Mouse (Mus musculus): ENCODE measurements around the gene Sipa1l3. TPM values are rescaled to one million over a fixed set of nuclear protein-coding genes. Genes with fewer than 3 reads are reported as not detected.

The Sipa1l3 gene
- total RNA-seq, 2 experiments from 2014 or later, result 7.8 to 13.1 TPM

- intact Hi-C loops (cut with DNase I; ENCODE audit: low total_unique reads), result no loop called here
- no peak for DNase-seq
Measured at GRCm38 (mm10) chr7:29486753-29487152, 31.7 kb downstream of the Sipa1l3 start.

- no peak for DNase-seq
- intact Hi-C loops (cut with DNase I; ENCODE audit: low total_unique reads), result no loop called here
Measured at GRCm38 (mm10) chr7:29485721-29486120, 32.7 kb downstream of the Sipa1l3 start.

DNA sequence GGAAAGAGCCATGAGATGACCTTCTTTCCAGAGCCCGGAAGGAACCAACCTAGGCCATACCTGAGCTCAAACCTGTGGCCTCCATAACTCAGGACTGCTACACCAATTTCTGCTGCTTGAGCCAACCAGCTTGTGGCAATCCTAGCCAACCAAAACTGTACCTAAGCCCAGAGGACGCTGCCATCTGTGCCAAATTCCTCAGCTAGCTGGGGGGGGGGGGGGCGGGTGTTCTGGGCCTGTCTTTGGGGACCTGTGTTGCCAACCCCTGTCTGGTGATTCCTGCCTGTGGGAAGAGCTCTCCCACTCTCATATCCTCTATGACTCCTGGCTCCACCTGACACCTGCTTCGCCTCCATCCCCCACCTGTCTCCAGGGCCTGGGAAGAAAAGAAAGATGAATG, 34.9 kb downstream of the Sipa1l3 start:
- intact Hi-C loops (cut with DNase I; ENCODE audit: low total_unique reads), result no loop called here
- DNase-seq, result no peak

- intact Hi-C loops (cut with DNase I; ENCODE audit: low total_unique reads), result no loop called here
- no peak for DNase-seq
Measured at GRCm38 (mm10) chr7:29481345-29482155, 36.9 kb downstream of the Sipa1l3 start.

DNA sequence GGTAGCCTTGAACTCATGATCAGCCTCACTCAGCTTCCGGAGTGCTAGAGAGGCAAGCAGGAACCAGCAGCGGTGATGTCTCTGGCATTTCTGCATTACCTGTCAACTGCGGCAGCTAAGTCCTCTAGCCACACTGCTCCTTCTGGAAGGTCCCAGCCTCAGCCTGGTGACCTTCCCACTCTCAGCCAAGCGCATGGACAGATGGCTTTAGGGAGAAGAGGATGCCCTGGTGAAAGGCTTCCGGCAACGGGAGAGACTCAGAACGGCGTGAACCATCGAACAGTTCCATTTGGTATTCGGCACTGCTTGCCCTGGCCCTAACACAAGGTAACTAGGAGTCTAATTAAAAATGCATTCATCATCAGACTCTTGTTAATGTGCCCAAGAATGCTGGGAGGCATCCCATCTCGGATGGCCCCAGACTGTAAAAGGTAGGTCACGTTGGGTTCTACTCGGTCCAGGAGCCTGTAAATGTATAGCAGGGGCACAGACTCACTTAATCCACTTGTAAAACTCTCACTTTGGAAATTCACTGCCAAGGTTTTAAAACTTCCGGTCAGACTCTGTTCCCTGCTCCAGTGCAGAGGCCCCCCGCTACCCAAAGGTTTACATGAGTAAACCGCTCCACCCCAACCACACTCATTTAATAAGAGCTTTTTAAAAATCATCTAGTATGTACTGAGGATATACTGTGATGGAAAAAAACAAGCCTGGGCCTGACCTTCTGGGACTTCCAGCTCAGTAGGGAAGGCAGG, 37.7 kb downstream of the Sipa1l3 start:
- DNase-seq, result no peak
- intact Hi-C loops (cut with DNase I; ENCODE audit: low total_unique reads), result no loop called here

DNA sequence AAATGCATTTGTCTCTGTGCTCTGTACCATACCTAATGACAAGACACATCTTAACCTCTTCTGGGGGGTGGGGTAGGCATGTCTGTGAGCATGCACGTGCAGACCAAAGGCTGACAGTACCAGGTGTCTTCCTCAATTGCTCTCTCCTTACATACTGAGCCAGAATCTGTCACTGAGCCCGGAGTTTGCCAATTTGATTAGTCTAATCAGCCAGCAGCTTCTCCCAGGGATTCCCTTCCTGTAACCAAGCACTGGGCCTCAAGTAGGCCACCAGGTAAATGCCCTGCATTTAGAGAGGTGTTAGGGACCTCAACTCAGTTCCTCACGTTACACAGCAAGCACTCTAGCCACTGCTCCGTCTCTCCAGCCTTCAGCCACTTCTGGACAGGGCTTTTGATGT, 38.3 kb downstream of the Sipa1l3 start:
- no peak for DNase-seq
- intact Hi-C loops (cut with DNase I; ENCODE audit: low total_unique reads), result no loop called here

GRCm38 (mm10) chr7:29475005-29475404, 43.4 kb downstream of the Sipa1l3 start:
- intact Hi-C loops (cut with DNase I; ENCODE audit: low total_unique reads), result no loop called here
- no peak for DNase-seq

- intact Hi-C loops (cut with DNase I; ENCODE audit: low total_unique reads), result no loop called here
- DNase-seq, result no peak
Measured at GRCm38 (mm10) chr7:29471309-29471708, 47.1 kb downstream of the Sipa1l3 start.

DNA sequence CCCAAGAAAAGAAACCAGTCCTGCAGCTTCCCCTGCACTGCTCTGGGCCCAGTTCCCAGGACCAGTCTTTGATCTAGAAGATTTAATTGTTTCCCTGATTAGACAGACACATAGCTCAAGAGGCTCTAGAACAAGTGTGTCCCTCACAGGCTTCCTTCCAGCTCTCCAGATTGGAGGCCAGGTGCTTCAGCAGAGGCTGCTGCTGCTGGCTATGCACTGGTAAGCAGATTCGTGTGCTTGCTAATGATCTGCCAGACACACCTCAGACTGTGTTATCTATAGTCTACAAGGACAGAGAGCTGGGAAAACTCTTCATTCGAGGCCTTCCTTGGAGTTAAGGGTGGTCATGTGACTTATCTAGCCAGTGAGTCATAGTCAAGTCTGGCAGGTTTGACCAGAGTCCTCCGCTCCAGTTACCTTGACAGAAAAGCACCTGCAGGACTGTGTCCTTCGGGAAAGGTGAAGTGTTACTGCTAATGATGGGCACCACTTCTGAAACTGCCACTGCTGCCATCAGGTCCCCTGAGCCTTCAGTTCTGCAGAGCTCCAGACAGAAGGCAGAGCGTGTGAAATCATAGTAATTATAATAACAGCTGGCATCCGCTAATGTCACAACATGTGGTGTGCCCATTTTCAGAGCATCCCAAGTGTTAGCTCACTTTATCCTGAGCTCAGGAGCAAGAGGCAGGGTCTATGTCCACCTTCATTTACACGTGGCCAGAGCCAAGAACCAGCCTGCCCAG, 48.7 kb downstream of the Sipa1l3 start:
- intact Hi-C loops (cut with DNase I; ENCODE audit: low total_unique reads), result loop anchor here (10.0 kb wide), 1 partner anchor 45 kb away; the partner anchor contains the start of gene Sipa1l3
- DNase-seq, result no peak

DNA sequence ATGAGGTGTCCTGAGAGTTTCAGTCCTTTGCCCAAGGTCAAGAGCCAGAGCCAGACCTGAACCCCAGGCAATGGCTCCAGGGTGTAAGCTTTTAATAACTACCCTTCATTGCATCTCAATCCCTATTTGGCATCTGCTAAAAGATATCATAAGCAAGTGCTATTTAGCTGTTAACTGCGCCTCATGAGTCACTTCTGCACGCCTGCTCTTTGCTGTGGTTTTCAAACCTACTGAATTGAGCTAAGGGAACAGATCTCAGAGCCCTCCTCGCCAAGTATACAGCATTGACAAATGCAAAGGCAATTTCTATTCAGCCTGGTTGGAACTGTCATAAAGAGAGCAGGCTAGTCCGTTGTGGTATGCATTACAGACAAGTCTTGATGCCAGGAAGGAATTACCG, 49.8 kb downstream of the Sipa1l3 start:
- intact Hi-C loops (cut with DNase I; ENCODE audit: low total_unique reads), result loop anchor here (10.0 kb wide), 1 partner anchor 46 kb away; the partner anchor contains the start of gene Sipa1l3
- DNase-seq, result no peak

DNA sequence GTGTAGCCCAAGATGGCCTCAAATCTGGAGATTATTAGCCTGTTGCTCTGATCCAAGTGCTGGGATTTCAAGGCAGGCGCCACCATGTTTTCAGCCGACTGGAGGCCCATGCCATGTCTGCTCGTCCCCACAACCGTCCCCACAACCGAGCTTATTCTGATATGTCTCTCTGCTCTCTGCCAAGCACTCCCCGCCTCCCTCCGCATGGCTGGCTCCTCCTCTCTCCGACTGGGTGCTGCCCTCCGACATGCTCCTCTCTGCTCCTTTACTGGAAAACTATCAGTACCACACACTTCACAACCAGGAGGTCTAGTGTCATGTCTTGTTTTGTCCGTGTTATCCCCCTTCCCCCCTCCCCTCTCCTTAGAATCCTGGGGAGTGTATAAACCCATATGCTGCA, 51.9 kb downstream of the Sipa1l3 start:
- DNase-seq, result no peak
- intact Hi-C loops (cut with DNase I; ENCODE audit: low total_unique reads), result loop anchor here (10.0 kb wide), 1 partner anchor 48 kb away; the partner anchor contains the start of gene Sipa1l3

GRCm38 (mm10) chr7:29465736-29466135, 52.7 kb downstream of the Sipa1l3 start:
- intact Hi-C loops (cut with DNase I; ENCODE audit: low total_unique reads), result loop anchor here (10.0 kb wide), 1 partner anchor 49 kb away; the partner anchor contains the start of gene Sipa1l3
- no peak for DNase-seq

DNA sequence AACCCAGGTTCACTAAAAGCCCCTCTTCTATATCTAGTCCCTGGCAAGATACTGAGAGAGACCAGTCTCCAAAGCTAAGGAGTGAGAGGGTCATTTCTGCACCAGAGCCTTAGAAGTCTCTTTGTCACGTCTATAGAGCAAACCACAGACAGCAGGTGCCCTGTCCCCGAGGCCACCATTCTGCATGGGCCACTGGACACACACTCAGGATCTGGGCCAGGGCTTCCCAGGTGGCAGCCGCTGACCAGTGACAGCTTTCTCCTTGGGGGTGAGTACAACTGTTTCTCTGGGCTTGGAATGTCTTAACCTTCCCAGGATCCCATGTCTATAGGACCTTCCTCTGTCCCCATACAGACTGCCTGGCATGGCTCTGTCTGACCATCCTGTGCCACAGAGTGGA, 55.6 kb downstream of the Sipa1l3 start:
- intact Hi-C loops (cut with DNase I; ENCODE audit: low total_unique reads), result loop anchor here (10.0 kb wide), 1 partner anchor 52 kb away; the partner anchor contains the start of gene Sipa1l3

DNA sequence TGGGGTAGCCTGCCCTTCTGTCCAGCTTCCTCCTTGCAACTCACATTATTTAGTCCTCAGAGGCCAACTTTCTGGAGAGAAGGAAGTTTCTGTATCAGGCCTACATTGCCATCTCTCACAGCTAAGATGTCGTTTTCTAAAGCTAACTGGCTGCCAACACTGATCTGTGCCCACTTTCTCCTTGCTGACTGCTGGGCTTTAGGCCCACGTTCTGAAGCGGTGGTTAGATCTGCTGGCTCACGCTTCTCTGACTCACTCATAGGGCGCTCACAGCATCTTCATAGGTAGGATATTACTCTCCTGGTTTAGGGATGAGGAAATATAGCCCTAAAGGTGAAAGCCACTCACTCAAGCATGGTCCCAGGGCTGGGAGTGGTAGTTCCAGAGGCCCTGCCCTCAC, 56.3 kb downstream of the Sipa1l3 start:
- no peak for DNase-seq
- intact Hi-C loops (cut with DNase I; ENCODE audit: low total_unique reads), result loop anchor here (10.0 kb wide), 1 partner anchor 53 kb away; the partner anchor contains the start of gene Sipa1l3

More for the DNA sequence above, 55.6 kb downstream of the Sipa1l3 start:
- DNase-seq, result no peak

GRCm38 (mm10) chr7:29461557-29461956, 56.9 kb downstream of the Sipa1l3 start:
- intact Hi-C loops (cut with DNase I; ENCODE audit: low total_unique reads), result loop anchor here (10.0 kb wide), 1 partner anchor 53 kb away; the partner anchor contains the start of gene Sipa1l3
- DNase-seq, result no peak

- intact Hi-C loops (cut with DNase I; ENCODE audit: low total_unique reads), result no loop called here
- no peak for DNase-seq
Measured at GRCm38 (mm10) chr7:29458889-29459740, 59.3 kb downstream of the Sipa1l3 start.

GRCm38 (mm10) chr7:29457772-29458171, 60.7 kb downstream of the Sipa1l3 start:
- peak; percentile 63 for DNase-seq
- intact Hi-C loops (cut with DNase I; ENCODE audit: low total_unique reads), result no loop called here

- no peak for DNase-seq
- intact Hi-C loops (cut with DNase I; ENCODE audit: low total_unique reads), result no loop called here
Measured at GRCm38 (mm10) chr7:29456716-29457115, 61.7 kb downstream of the Sipa1l3 start.

- intact Hi-C loops (cut with DNase I; ENCODE audit: low total_unique reads), result no loop called here
- DNase-seq, result peak; percentile 57
Measured at GRCm38 (mm10) chr7:29455591-29455990, 62.9 kb downstream of the Sipa1l3 start.
